Mouse (Mus musculus) mature B cell (primary cell): ENCODE results near the gene Gm11239.
"Not testable (repeated sequence)": the region's sequence is repeated elsewhere in the genome, so short reads cannot be mapped to it uniquely, and the experiment has no call there.

Source experiments
- in situ Hi-C: fragments of 300-500 bp; cut with MboI; formaldehyde crosslinking; loops from 2 replicates; pipeline ENCODE4 v1.14.3; 2019

Gene Gm11239

GRCm38 (mm10) chr4:73668054-73668453 is at the start of gene Gm11239:
TSS of gene Gm11239 (plus strand) at chr4:73668354.
- in situ Hi-C loops, result not testable (repeated sequence)

- in situ Hi-C loops, result not testable (repeated sequence)
Observed at GRCm38 (mm10) chr4:73622684-73623083, 45.5 kb upstream of the Gm11239 start, which contains the start of gene Gm11237. TSS of gene Gm11237 (plus strand) at chr4:73622984.

- in situ Hi-C loops, result not testable (repeated sequence)
Observed at GRCm38 (mm10) chr4:73637821-73638220, 30.3 kb upstream of the Gm11239 start, which contains the start of gene Gm11236. TSS of gene Gm11236 (plus strand) at chr4:73638121.

- in situ Hi-C loops, result not testable (repeated sequence)
Observed at GRCm38 (mm10) chr4:73661864-73662263, 6.3 kb upstream of the Gm11239 start.

GRCm38 (mm10) chr4:73683216-73683615 is 15.1 kb downstream of the Gm11239 start, which contains the start of gene Gm428:
TSS of gene Gm428 (plus strand) at chr4:73683516.
- in situ Hi-C loops, result not testable (repeated sequence)

- in situ Hi-C loops, result no loop called here
Observed at GRCm38 (mm10) chr4:73718761-73719160, 50.6 kb downstream of the Gm11239 start.

GRCm38 (mm10) chr4:73719819-73720218 is 51.7 kb downstream of the Gm11239 start:
- in situ Hi-C loops, result no loop called here
